Mouse (Mus musculus) testis, adult 2 months (tissue): Measurements from ENCODE around the gene Gm10160.

Source experiments
- CTCF ChIP-seq: fragments of 200-500 bp; IDR thresholded peaks from 2 replicates; pipeline ENCODE4 v1.5.1; 2012; ENCODE audit warnings: low read depth, mild to moderate bottlenecking, inconsistent platforms, low read length, moderate library complexity; ENCODE audit not compliant: control insufficient read depth, insufficient read depth, insufficient replicate concordance
- POLR2A ChIP-seq: fragments of 200-500 bp; IDR thresholded peaks from 2 replicates; pipeline ENCODE4 v1.6.1; 2012; ENCODE audit warnings: low read depth, mild to moderate bottlenecking, inconsistent platforms, low read length, moderate library complexity; ENCODE audit not compliant: control insufficient read depth

GRCm38 (mm10) chr7:81846008-81846407, 9.6 kb downstream of the Gm10160 start:
- TF ChIP-seq CTCF (no peak), POLR2A (no peak)
